Mouse (Mus musculus) cerebellum, adult 18-20 months (tissue): ENCODE data around the gene Selp.

Source experiments
- DNase-seq, 2 experiments: peaks; one replicate each; pipeline ENCODE4 v3.0.0; 2021

Gene Selp

GRCm38 (mm10) chr1:164119892-164120776 is 5.1 kb downstream of the Selp start:
- DNase-seq = no peak

GRCm38 (mm10) chr1:164120777-164121158 is 5.7 kb downstream of the Selp start:
- DNase-seq = no peak

- no peak for DNase-seq
These were observed 8.8 kb downstream of the Selp start for GRCm38 (mm10) chr1:164123836-164124235.

- DNase-seq = no peak
These were observed 14.9 kb downstream of the Selp start for GRCm38 (mm10) chr1:164130013-164130412.

- no peak for DNase-seq
These were observed 17.5 kb downstream of the Selp start for GRCm38 (mm10) chr1:164132609-164133008.

GRCm38 (mm10) chr1:164134101-164134500 is 19.0 kb downstream of the Selp start:
- no peak for DNase-seq

- no peak for DNase-seq
These were observed 20.3 kb downstream of the Selp start for GRCm38 (mm10) chr1:164135360-164135759.

- no peak for DNase-seq
These were observed 20.9 kb downstream of the Selp start for GRCm38 (mm10) chr1:164135960-164136359.

- DNase-seq = no peak
These were observed 21.6 kb downstream of the Selp start for GRCm38 (mm10) chr1:164136636-164137035.

GRCm38 (mm10) chr1:164138365-164139130 is 23.5 kb downstream of the Selp start:
- DNase-seq = peak; percentile 39 to 53

GRCm38 (mm10) chr1:164139464-164139863 is 24.4 kb downstream of the Selp start:
- DNase-seq = no peak

- DNase-seq = no peak
These were observed 34.0 kb downstream of the Selp start for GRCm38 (mm10) chr1:164149083-164149482.

GRCm38 (mm10) chr1:164151387-164152088 is 36.5 kb downstream of the Selp start, which contains the start of gene F5:
F5 (plus strand) TSS chr1:164151838.
- peak in 1 of 2 experiments; percentile 3 for DNase-seq

GRCm38 (mm10) chr1:164152836-164153235 is 37.8 kb downstream of the Selp start:
- DNase-seq = no peak

GRCm38 (mm10) chr1:164154983-164155382 is 39.9 kb downstream of the Selp start:
- no peak for DNase-seq

GRCm38 (mm10) chr1:164158571-164158970 is 43.5 kb downstream of the Selp start:
- no peak for DNase-seq

GRCm38 (mm10) chr1:164159781-164160180 is 44.7 kb downstream of the Selp start:
- DNase-seq = no peak

- DNase-seq = no peak
These were observed 47.7 kb downstream of the Selp start for GRCm38 (mm10) chr1:164162745-164163144.

- no peak for DNase-seq
These were observed 53.8 kb downstream of the Selp start for GRCm38 (mm10) chr1:164168818-164169217.

- DNase-seq = no peak
These were observed 55.4 kb downstream of the Selp start for GRCm38 (mm10) chr1:164170434-164170833.

GRCm38 (mm10) chr1:164173145-164173544 is 58.1 kb downstream of the Selp start:
- no peak for DNase-seq

GRCm38 (mm10) chr1:164176856-164177255 is 61.8 kb downstream of the Selp start:
- no peak for DNase-seq

GRCm38 (mm10) chr1:164178429-164178828 is 63.4 kb downstream of the Selp start:
- no peak for DNase-seq
